Mouse (Mus musculus): ENCODE measurements around the gene Ryr2.
"Not testable (repeated sequence)": the region's sequence is repeated elsewhere in the genome, so short reads cannot be mapped to it uniquely, and the experiment has no call there.

The Ryr2 gene

GRCm38 (mm10) chr13:12033914-12034313 lies 72.8 kb downstream of the Ryr2 start:
- DNase-seq = no peak

- no peak for DNase-seq
Measured at GRCm38 (mm10) chr13:12033272-12033671, 73.5 kb downstream of the Ryr2 start.

- DNase-seq = no peak
Measured at GRCm38 (mm10) chr13:12029841-12030240, 76.9 kb downstream of the Ryr2 start.

- DNase-seq = no peak
Measured at GRCm38 (mm10) chr13:12029326-12029725, 77.4 kb downstream of the Ryr2 start.

- DNase-seq = no peak
Measured at GRCm38 (mm10) chr13:12018046-12018445, 88.7 kb downstream of the Ryr2 start.

DNA sequence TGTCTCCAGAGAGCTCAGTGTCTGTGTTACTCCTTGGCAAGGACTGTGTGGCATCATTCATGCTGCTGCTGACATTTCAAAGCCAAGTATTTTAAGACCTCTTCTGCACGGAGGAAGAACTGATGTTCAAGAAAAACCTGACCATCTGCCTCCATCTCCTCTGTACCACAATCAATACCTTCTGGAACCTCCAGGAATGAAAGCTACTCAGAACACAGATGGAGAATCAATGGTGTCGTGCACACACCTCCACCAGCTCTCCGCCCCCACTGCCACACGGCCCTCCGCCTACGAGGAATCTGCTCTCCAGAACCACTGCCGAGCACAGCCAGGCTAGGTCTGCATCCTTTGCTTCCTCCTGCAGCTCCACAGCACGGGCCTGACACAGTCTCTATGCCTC lies 92.8 kb downstream of the Ryr2 start:
- no peak for DNase-seq

GRCm38 (mm10) chr13:12008995-12009689 lies 97.6 kb downstream of the Ryr2 start:
- no peak for DNase-seq

GRCm38 (mm10) chr13:12007579-12007978 lies 99.2 kb downstream of the Ryr2 start:
- DNase-seq = no peak

DNA sequence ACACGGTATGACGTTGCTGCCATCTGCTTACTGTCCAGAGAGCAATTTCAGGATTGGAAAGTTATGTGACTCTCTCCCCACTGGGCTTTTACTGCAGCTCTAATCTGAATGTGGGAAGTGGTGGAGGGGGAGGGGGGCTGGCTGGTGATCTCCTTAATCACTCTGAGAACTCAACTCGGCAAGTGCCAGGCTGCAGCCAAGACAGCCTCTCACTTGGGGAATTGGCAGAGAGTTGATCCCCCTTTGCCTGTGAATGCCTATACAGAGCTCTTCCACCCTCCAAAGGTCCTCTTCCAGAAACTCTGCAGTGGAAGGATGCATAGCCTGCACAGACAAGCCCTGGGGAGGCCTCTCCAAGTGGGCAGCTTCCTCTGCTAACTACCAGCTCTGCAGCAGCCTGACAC lies 104.9 kb downstream of the Ryr2 start:
- DNase-seq = no peak

GRCm38 (mm10) chr13:11999851-12000250 lies 106.9 kb downstream of the Ryr2 start:
- DNase-seq = no peak

- no peak for DNase-seq
Measured at GRCm38 (mm10) chr13:11997366-11997765, 109.4 kb downstream of the Ryr2 start.

GRCm38 (mm10) chr13:11987556-11987955 lies 119.2 kb downstream of the Ryr2 start:
- DNase-seq = no peak

DNA sequence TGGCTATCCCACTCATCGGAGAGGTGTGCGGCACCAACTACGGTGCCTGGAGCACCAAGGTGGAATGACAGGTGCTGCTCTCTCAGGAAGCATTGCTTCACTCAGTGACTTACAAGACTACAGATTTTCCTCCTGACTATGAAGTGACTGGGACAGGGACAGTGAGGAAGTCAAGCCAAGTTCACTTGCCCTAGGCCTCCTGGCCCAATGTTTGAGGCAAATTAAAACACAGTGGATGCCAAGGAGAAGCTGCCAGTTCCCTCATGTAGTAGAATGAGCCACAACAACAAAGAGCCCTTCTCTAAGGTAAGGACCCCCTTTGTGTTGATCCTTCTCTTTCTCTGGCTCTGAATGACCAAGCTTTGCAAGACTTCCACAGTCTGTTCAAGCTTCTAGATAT lies 121.7 kb downstream of the Ryr2 start:
- DNase-seq = no peak

DNA sequence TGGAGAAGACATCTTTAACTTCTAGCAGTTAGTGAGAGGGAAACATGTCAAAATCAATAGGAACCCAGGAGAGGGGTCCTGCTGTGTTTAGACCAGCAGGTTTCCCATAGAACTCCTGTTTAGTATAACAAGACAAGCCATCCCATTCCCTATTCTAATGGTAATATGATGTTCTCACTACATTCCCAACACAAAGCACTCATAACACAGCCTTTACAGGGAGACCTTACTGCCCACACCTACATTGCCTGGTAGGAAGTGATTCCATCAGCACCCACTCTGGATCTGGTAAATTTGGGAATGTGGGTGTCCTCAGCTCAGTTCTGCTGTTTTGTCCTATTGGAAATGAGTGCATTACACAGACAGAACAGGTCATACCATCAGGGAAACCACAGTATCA lies 127.7 kb downstream of the Ryr2 start:
- no peak for DNase-seq

DNA sequence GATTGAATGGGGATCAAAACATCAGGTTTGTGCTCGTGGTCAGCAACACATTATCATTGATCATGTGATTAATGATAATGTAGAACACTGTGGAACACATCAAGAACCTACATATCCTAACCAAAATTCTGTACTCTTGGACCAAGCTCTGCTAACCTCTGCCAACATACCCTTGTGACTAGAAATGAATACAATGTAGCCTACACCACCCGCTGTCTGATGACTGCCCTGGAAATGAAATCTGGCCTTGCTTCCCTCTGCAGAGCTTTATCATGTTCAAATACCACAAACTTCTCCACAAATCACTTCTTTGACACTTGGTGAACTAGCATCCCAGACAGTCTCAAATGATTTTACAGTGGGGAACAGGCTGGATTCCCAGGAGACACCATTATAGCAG lies 128.4 kb downstream of the Ryr2 start:
- DNase-seq = no peak

- peak; percentile 6 for DNase-seq
Measured at GRCm38 (mm10) chr13:11977606-11978005, 129.1 kb downstream of the Ryr2 start.

- DNase-seq = no peak
Measured at GRCm38 (mm10) chr13:11964391-11964790, 142.4 kb downstream of the Ryr2 start.

DNA sequence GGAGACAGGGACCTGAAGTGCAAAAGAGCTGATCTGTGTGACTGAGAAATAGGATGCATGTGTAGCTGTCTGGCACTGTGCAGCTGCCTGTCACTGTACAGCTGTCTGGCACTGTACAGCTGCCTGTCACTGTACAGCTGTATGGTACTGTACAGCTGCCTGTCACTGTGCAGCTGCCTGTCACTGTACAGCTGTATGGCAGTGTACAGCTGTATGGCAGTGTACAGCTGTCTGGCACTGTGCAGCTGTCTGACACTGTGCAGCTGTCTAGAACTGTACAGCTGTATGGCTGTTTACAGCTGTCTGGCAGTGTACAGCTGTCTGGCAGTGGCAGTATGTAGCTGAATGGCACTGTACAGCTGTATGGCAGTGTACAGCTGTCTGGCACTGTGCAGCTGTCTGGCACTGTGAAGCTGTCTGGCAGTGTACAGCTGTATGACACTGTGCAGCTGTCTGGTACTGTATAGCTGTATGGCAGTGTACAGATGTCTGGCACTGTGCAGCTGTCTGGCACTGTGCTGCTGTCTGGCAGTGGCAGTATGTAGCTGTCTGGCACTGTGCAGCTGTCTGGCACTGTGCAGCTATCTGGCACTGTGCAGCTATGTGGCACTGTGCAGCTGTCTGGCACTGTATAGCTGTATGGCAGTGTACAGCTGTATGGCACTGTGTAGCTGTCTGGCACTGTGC lies 147.1 kb downstream of the Ryr2 start:
- DNase-seq = no peak

GRCm38 (mm10) chr13:11958854-11959253 lies 147.9 kb downstream of the Ryr2 start:
- DNase-seq = no peak

GRCm38 (mm10) chr13:11958271-11958670 lies 148.5 kb downstream of the Ryr2 start:
- no peak for DNase-seq

DNA sequence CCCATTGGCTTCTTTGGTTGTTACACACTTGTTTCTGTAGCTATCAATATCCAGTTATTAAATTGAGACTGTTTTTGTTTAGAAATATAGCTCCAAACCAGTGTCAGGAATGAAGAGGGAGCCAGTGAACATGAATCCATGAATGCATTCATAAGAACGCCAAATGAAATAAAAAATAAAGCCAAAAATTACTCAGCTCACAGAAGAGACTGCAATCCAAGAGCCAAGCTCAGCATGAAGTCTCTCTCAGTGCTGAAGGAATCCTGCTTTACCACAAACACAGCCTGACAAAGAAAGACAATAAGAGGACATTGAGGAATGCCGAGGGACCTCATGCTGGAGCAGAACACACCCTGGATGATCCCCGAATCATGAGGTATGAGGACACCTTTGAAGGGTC lies 154.8 kb downstream of the Ryr2 start:
- DNase-seq = no peak

DNA sequence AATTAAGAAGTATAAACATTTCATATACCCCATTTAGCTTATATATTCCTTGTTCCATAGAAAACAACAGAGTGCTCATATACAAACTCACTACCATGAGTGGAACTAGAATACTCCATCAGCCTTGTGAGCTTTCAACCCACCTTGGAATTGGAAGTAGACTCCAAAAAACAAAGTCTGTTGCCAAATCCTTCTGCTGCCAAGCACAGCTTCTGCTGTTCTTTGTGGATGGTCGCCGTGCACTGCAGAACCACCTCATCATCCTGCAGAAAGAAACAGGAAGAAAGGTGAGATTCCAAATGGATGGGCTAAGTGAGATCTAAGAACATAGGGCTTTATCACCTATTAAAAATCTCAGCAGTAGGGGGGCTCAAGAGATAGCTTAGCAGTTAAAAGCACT lies 161.0 kb downstream of the Ryr2 start:
- no peak for DNase-seq

DNA sequence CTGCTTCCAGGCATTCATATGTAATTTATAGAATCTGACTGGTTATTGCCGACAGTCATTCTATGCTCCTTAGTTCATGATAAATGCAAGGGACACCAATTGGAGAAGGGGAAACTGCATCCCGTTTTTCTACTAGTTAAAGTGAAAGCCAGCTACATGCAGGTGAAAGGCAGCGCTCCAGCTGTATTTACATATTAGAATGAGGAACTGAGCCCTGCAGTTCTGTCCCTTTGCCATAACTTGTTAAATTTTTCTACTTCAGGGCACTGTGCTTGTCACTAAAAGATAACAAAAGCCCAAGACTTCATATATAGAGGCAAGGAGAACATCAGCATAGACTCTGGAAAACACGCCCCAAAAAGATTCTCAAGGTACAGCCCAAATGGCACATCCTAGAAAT lies 165.0 kb downstream of the Ryr2 start:
- DNase-seq = no peak

DNA sequence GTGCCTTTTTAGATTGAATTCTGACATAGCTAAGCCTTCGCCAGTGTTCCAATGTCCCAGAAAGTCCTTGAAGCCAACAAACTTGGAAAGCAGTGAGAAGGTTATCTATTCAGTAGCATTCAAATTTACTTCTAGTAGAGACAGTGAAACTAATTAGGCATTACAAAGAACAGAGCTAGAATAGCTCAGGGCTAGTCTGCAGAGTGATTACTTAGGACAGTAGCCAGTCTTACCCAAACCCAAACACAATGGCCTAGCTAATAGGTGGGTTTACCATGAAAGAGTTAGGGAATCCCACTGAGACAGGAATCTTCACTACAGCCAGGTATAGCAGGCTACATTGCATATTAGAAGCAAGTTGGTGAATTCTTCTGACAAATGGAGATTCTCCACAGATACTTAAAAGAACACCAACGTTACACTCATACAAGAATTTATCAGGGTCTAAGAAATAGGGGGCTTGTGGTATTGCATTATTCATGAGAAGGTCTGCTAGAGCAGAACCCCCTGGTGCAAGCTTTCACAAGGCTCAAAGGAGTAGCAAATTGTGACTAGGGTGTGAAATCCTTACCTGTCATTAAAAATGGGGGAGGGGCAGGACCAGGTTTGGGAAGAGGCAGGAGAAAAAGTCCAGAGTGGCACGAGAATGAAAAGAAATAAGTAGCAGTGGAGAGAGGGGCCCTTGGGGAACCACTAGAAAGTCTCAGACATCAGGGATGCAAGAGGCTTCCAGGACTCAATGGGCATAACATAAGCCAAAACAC lies 172.3 kb downstream of the Ryr2 start:
- not testable (repeated sequence) for DNase-seq

All from right cerebral cortex, postnatal 4 days (tissue).